Mouse (Mus musculus): ENCODE measurements around the gene Acvr1.
A peak's percentile ranks its signal among the peaks of the same experiment; 100 is the strongest.

Gene Acvr1

GRCm38 (mm10) chr2:58479536-58479935 is 87.4 kb downstream of the Acvr1 start:
- no peak for DNase-seq (ENCODE audit: low read depth, low spot score)

- no peak for DNase-seq (ENCODE audit: low read depth, low spot score)
These were observed 88.8 kb downstream of the Acvr1 start for GRCm38 (mm10) chr2:58478144-58478543.

GRCm38 (mm10) chr2:58476956-58477715 is 89.8 kb downstream of the Acvr1 start:
- DNase-seq (ENCODE audit: low read depth, low spot score): peak; percentile 93

GRCm38 (mm10) chr2:58475578-58475977 is 91.4 kb downstream of the Acvr1 start:
- DNase-seq (ENCODE audit: low read depth, low spot score): no peak

GRCm38 (mm10) chr2:58470290-58470689 is 96.7 kb downstream of the Acvr1 start:
- no peak for DNase-seq (ENCODE audit: low read depth, low spot score)

- no peak for DNase-seq (ENCODE audit: low read depth, low spot score)
These were observed 97.1 kb downstream of the Acvr1 start, which contains the start of gene Gm17409 for GRCm38 (mm10) chr2:58469816-58470215. TSS of gene Gm17409 (plus strand) at chr2:58470116.

GRCm38 (mm10) chr2:58458820-58459371 is 108.1 kb downstream of the Acvr1 start:
- DNase-seq (ENCODE audit: low read depth, low spot score): peak; percentile 16

- peak; percentile 24 for DNase-seq (ENCODE audit: low read depth, low spot score)
These were observed 109.5 kb downstream of the Acvr1 start for GRCm38 (mm10) chr2:58457488-58457865.

- no peak for DNase-seq (ENCODE audit: low read depth, low spot score)
These were observed 110.0 kb downstream of the Acvr1 start for GRCm38 (mm10) chr2:58456843-58457487.

GRCm38 (mm10) chr2:58454095-58454865 is 112.7 kb downstream of the Acvr1 start:
- DNase-seq (ENCODE audit: low read depth, low spot score): no peak

GRCm38 (mm10) chr2:58447001-58447400 is 120.0 kb downstream of the Acvr1 start:
- no peak for DNase-seq (ENCODE audit: low read depth, low spot score)

GRCm38 (mm10) chr2:58443163-58443562 is 123.8 kb downstream of the Acvr1 start:
- DNase-seq (ENCODE audit: low read depth, low spot score): no peak

- no peak for DNase-seq (ENCODE audit: low read depth, low spot score)
These were observed 130.0 kb downstream of the Acvr1 start for GRCm38 (mm10) chr2:58436911-58437310.

- DNase-seq (ENCODE audit: low read depth, low spot score): no peak
These were observed 131.4 kb downstream of the Acvr1 start for GRCm38 (mm10) chr2:58435507-58435906.

GRCm38 (mm10) chr2:58434438-58434837 is 132.5 kb downstream of the Acvr1 start:
- no peak for DNase-seq (ENCODE audit: low read depth, low spot score)

GRCm38 (mm10) chr2:58433317-58433716 is 133.6 kb downstream of the Acvr1 start:
- no peak for DNase-seq (ENCODE audit: low read depth, low spot score)

- no peak for DNase-seq (ENCODE audit: low read depth, low spot score)
These were observed 134.7 kb downstream of the Acvr1 start for GRCm38 (mm10) chr2:58432211-58432610.

GRCm38 (mm10) chr2:58425436-58426004 is 141.4 kb downstream of the Acvr1 start:
- DNase-seq (ENCODE audit: low read depth, low spot score): no peak

- no peak for DNase-seq (ENCODE audit: low read depth, low spot score)
These were observed 143.6 kb downstream of the Acvr1 start for GRCm38 (mm10) chr2:58423319-58423718.

- DNase-seq (ENCODE audit: low read depth, low spot score): no peak
These were observed 147.4 kb downstream of the Acvr1 start for GRCm38 (mm10) chr2:58419571-58419970.

GRCm38 (mm10) chr2:58418109-58418508 is 148.8 kb downstream of the Acvr1 start:
- no peak for DNase-seq (ENCODE audit: low read depth, low spot score)

- DNase-seq (ENCODE audit: low read depth, low spot score): no peak
These were observed 149.3 kb downstream of the Acvr1 start for GRCm38 (mm10) chr2:58417684-58418083.

Data from 3T3-L1 (cell line).